Mouse (Mus musculus): ENCODE data around the gene Snta1. TPM values are rescaled to one million over a fixed set of nuclear protein-coding genes. Genes with fewer than 3 reads are reported as not detected.

The Snta1 gene
- total RNA-seq, 2 experiments from 2014 or later, result 22.1 to 26.5 TPM

DNA sequence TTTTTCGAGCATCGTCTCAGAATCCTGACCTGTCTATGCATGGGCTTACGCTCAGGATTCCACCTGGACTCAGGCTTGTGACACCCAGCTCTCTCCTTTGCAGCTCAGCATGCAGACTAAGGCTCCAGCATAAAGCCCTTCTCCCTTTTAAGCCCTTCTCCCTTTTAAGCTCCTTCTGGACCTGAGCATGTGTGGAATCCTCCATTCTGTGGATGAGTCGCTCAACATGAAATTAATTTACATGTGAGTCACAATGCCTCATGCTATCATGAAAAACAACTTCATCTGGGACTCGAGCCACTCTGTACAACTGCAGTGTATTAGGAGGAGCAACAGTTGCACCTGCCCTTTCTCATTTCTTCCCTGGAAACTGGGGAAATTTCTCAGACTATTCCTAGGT, 14.3 kb upstream of the Snta1 start:
- DNase-seq, result peak in 1 of 2 experiments; percentile 7

DNA sequence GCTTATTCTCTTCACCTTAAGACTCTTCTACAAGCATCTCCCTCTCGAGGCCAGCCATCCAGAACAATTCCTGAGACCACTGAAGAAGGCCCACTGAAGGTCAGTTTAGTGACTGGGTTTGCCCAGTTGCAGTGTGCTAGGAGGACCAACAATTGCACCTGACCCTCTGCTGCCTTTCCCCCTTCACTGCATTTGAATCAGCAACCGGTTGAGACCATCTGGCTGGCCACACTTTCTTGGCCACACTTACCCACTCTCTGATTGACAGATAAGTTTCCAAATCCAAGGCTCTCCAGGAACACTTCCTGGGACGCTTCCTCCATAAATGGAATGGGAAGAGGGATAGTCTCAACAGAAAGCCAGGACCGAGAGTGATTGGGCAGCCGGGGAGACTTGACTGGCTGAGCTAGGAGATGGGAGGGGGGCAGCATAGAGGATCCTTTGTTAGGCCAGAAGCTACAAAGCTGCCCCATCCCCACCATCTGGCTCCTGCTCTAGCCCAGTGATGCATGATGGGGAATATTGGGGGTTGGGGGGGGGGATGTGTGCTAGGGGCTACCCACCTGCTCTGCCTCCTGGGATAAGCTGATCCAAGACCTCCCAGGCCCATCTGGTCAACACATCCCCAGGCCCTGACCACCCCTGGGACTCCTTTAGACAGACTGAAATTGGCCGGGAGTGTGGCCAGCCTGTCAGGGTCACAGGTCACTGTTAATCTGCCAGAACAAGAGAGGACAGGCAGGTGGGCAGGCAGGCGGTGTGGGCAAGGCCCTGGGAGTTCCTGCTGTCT, 13.2 kb upstream of the Snta1 start:
- no peak for DNase-seq

DNA sequence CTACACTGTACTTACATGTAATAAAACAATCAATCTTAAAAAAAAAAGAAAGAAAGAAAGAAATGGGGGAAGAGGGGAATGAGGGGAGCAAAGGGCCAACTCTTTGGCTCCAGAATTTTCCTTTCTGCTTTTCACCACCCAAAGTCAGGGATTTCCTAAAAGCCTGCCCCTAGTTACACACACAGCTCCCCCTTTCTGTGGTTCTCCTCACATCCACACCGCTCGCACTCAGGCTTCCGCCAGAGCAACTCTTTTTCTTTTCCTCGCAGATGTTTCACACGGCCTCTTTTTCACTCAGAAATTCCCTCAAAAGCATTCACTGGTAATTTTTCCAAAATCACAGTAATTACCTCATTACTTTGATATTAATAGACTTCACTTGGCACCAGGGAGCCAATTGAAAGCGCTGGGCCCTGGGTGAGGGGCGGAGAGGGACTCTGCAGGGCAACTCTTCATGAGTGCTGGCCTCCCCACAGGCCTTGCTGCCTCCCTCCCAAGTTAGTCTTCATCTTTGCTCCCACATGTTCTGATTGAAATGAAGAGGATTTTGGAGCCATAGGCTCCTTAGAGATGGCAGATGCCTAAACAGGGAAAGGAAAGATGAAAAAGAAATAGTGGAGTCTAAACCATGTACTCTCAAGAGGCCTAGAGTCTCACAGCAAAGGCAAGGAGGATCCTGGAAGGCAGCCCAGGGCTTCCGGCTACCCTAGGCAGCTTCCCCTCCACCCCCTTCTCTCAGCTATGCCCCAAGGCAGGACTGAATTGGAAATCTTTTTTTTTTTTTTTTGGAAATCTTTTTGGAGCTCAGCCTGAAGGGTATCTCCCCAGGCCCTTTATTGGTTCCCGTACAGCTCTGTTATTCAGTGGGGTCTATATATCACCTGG, 12.0 kb upstream of the Snta1 start:
- DNase-seq, result no peak

DNA sequence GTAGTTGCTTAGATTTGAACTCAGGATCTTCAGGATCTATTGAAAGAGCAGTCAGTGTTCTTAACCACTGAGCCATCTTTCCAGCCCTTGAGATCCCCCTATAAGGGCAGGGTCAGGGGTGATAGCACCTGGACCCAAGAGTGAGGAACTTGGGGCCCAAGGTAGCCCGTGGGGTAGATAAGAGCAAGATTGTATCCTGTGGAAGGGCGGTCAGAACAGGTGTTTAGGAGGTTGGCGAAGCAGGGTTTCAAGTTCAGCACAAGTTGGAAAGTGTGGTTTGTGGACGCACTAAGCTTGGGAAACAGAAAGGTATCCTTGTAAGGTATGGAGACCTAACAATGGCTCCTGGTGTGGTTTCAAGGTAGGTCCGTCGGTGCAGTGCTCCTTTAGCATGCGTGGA, 10.1 kb upstream of the Snta1 start:
- no peak for DNase-seq

DNA sequence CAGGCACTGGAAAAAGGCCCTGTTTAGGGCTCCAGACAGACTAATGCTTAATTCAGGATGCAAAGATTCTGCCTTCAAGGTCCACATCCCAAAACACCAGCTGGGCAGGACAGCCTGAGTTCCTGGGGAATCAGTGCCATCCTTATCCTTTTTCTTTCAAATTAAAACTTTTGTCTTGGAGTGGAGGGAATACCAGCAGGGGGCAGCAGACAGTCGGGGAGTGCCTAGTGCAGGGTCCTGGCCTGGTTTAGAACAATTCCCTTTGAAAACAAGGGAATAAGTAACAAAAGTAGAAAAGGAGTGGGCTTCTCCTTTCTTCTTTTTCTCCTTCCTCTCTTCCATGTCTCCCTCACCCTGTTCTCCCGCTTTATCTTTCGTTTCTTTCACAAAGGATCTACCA, 9.2 kb upstream of the Snta1 start:
- DNase-seq, result peak; percentile 87 to 91

DNA sequence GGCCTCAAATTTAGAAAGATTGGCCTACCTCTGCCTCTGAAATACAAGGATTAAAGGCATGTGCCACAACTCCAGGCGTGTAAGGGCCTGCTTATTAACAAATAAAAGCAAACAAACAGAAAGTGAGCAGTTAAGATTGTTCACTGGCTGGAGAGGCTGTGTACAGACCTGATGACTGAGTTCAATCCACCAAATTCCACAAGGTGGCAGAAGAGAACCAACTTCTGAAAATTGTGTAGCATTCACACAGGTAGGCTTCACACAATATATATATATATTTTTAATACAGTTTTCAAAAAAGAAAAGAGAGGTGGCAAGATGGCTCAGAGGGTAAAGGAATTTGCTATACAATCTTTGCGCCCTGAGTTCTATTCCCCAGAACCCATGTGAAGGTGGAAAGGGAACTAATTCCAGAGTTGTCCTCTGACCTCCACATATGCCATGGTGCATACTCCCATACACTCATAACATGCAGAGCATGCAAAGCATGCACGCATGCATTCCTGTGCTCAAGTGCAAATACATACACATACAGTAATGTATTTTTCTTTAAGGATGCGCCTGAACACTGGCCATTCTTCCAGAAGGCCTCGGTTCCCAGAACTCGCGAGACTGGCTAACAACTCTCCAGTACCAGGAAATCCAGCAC, 4.2 kb upstream of the Snta1 start:
- DNase-seq, result peak in 1 of 2 experiments; percentile 58

DNA sequence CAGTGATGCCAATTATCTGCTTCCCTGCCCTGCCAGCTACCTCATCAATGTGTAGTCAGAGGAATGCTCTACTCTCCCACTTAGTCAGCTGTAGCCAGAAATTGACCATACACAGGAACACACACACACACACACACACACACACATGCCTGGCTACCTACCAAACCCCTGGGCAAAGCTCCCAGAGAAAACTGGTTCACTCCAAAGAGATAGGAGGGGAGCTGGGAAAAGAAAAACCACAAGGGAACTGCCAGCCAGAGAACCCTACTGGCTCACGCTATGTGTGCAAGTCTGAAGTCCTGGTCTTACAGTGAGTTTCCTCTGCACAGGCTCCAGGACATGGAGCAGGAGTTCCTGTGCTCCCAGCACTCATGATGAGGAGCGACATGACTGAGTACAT, 2.5 kb upstream of the Snta1 start:
- peak; percentile 34 to 56 for DNase-seq

DNA sequence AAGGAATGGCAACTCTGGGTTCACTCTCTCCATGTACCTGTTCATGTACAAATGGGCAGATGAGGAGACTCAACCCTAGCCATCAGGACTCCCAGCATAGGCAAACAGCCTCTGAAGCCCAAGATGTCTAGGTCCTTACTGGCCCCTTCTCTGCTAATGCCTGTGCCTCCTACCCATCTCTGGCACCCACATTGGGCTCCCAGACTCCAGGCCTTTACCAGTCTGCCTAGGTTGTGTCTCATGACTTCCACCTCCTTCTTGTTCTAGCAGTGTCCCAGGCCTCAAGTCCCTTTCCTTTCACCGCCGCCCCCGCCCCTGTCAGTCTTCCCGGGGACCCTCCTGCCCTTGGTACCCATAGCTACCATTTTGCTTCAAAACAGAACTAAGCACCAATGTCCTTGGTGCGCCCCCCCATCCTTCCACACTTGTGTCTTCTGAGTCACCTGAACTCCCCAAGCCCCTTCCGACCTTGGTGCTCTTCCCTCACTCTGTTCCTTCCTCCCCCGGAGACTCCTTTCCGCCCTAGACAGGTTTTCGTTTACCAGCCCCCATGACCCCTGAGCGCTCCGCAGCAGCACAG, 746 bp downstream of the Snta1 start:
- DNase-seq, result peak; percentile 5 to 30

DNA sequence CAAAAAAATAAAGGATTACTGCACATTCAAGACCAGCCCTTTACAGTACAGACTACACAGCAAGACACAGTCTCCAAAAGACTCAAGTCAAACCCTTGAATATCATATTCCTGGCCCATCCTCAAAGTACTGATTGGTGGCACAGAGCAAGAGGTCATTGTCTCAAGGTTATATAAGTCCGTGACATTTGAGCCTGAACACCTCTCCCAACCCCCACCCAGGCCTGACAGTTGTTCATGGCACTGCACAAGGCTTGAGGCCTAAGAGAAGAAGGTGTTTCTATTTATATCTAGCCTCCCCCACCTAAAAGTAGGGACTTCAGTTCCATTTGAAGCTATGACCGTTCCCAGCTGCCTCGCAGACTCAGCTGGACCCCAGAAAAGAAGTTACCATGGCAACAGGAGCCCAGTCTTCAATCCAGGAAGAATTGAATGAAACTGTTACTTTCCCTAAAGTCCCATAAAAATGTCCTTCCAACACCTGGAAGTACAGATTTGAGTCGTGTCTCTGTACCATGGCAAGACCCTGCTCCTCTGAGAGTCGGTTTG, 2.4 kb downstream of the Snta1 start:
- peak; percentile 19 to 20 for DNase-seq

DNA sequence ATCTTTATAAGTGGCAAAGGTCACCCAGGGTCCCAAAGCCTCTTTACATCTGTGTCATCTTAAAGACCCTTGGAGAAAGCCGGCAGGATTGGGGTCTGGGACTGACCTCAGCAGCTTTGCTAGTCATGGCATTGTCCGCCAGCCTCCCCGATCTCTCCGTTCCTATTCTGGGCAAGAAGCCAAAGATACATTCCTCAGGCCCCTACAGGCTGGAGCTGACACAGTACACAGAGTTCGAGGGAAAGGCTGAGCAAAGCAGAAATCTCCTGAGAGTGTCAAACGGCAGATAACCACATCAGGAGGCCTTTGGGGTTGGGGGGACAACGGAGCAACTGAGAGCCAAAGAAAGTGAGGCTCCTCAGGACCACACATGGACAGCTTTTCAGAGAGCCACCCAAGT, 5.1 kb downstream of the Snta1 start:
- peak; percentile 49 to 59 for DNase-seq

DNA sequence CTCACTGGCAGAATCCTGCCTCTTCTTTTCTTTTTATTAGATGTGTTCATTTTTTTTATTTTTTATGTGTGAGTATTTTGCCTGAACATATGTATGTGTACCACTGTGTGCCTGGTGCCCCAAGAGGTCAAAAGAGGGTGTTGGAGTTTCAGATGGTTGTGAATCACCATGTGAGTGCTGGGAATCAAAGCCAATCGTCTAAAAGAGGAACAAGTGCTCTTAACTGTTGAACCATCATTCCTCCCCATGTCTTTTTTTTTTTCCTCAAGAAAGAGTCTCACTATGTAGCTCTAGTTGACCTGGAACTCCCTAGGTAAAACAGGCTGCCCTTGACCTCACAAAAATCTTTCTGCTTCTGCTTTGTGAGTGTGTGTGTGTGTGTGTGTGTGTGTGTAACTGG, 5.9 kb downstream of the Snta1 start:
- no peak for DNase-seq

DNA sequence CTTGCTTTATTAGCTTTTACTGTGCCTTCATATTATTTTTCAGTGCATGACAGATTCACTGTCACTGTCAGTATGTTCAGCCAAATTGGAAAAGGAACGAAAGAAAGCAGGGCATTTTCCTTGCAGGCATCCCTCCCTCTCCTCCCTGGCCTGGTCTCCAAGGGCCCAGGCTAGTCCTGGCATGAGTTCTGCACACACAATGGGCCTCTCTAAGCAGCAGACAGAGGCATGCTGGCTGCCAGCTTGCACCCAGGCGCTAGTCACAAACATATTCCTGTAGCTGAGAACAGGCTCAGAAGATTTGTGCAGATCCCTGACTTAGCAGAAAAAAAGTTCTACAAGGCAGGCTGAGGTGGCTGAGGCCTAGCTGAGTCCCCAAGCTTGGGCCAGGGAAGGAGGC, 8.6 kb downstream of the Snta1 start:
- DNase-seq, result no peak

DNA sequence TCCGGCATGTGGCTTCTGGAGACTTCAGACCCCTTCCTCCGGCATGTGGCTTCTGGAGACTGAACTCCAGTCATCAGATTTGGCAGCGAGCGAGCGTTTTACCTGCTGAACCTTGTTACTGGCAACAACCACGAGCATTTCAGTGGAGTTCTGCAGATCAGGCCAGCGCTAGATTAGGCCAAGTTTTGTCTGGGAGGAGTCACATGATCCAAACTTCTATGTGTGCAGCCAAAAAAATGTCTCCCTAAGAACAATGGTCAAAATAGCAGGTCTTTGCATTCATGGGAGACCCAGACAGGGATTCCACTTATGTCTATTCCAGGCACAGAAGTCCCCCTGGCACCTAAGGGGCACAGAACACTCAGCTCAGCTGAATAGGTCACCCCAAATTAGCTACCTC, 9.6 kb downstream of the Snta1 start:
- DNase-seq, result no peak

DNA sequence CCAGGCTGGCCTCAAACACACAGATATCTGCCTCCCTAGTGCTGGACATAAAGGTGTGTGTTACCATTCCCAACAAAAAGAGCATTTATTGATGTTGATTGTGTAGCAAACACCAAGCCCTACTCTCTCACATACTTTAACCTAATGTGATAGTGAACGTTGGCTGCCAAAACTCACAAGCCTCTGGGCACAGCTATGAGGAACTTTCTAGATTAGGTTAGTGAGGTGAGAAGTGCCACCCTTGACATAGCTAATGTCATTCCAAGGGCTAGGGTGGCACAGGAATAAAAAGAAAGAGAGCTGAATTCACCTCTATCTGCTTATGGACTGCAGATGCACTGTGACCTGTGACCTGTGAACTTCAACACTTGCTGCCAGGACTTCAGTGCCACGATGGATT, 11.4 kb downstream of the Snta1 start:
- DNase-seq, result no peak

DNA sequence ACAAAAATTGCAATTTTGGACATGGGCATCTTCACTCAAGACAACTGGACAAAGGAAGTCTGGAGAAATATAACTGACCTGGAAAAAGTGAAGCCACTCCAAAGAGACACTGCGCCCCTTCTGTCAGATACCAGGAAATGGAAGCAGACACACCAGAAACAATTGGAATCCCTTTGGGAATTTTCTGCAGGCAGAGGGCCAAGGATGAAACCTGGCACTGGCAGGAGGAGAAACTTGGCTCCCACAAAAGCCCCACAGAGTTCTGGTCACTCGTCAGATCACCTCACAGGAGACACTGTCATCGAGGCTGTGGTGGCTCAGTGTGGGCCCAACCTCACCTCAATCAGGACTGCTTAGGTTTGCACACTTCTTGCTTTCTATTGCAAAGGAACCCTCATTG, 13.3 kb downstream of the Snta1 start:
- peak in 1 of 2 experiments; percentile 22 for DNase-seq

DNA sequence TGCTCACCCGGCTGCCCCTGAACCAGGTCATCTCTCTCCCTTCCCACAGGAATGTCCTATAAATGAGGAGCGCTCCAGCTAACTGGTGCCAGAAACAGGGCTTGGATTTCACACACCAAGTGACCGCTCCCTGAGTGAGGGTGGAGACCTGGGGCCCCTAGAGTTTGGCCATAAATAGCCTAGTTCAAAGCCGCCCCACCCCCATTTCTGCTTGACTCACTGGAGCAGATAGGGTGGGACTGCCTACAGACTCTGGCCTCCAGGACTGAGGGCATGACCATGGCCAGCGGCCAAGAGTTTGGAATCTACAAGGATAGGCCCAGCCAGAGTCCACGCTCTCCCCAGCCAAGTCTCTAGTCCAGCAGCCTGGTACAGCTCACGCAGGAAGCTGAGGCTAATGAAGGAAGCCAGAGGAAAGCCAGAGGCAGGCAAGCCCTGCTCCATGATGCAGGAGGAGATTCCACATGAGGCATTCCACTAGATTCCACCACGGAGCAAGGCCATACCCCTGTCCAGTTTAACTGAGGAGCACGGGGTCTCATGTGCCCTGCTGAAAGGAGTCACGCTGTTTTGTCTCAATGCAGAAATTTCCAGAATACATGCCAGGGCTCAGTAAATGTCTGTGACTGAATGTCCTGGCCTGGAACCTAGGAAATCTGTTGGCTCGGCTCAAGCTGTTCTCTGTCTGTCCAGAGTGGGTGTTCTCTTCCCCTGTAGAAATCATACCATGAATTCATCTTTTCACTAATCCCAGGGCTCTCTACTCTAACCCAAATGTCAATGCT, 17.5 kb downstream of the Snta1 start:
- peak; percentile 95 to 97 for DNase-seq

DNA sequence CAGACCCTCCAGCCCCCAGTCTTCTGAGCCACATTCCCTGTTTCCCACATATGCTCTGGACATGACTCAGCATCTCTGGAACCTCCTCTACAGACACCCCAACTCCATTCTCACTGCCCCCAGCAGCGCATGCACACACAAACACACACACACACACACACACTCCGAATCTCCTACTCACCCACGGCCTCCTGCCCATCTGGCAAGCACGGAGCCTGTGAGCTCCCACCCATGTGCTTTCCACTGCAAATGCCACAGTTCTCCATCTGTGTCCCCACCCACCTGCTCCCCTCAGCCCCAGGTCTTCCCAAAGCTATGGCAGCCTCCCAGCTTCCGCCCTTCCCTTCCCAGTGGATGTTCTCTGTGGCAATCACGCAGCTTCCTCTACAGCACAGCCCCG, 28.8 kb downstream of the Snta1 start:
- no peak for DNase-seq

DNA sequence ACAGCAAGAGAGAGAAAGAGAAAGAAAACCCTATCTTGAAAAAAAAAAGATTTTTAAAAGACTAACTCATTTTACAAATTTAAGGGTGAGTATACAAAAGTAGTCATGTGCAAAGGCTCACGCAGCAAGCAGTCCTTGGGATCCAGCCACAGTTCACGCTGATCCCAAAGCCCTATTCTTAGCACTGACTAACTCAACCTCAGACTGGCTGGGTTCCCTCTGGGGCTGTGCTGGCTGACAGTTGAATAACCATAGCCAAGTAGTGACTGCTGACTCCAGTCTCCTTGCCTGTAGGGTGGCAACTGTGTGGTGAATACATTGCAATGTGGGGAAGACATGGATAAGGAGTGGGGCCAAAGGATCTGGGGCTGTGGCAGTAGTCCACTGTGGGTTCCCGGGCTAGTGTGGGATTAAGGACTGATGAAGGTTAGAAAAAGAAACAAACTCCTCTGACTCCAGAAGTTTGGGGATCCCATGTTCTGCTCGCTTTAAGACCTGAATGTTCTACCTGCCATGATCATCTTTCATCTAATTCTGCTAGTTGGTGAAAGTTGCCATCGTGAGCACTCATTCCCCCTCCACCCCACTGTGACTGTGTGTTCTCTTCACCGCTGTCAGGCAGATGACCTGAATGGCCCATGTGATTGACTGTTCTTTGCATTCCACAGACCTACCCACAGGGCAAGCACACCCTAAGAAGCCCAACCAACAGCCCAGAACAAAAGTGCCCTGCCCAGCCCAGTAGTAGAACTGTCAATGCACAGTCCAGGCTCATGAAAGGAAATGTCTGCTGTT, 32.9 kb downstream of the Snta1 start:
- DNase-seq, result peak; percentile 60 to 66

DNA sequence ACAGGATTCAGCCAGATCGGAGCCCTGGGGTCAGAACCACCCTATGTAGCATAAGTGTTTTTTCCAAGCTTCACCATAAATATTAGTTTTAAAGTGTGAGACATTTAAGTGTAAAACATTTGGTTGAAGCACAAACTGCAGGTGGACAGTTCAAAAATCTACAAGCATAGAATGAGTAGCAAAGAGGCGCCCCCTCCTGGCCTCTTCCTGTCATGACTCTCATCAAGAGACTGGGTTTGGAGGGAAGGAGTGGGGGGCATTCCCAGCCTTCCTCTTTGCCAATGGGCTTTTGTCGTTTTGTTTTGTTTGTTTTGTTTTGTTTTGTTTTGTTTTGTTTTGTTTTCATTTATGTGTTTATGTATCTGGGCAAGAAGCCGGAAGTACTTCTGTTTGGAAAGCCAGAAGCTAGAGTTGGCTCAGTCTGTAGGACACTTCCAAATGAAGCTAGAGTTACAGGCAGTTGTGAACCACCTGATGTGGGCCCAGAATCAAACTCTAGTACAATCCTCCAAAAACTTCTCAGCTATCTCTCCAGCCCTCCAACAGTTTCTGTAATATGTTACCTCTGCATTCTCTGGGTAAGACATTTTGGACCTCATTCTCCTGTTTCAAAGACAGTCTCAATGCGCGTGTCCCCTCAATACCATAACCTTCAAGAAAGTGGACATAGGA, 33.8 kb downstream of the Snta1 start:
- DNase-seq, result peak; percentile 66 to 67

All from adrenal gland, postnatal 36 days (tissue).